24 mouse cellular contexts compared by ENCODE assay signal in the genomic region with DNA sequence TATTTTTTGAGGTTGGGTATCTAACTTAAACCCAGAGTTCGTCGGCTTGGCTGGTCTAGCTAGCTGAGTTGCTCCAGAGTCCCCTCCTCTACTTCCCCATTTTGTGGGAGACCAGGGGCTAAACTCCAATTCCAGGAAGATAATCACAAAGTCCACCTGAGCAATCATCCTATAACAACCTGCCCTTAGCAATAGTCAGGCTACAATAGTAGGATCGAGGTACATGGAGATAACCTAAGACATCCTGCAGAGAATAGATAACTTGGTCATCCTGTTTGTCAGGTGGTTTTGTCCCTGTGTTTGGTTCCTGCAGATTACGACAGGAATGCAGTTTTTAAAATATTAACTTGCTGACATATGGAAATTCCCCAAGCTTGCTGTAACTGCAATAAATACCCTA. TPM values are rescaled to one million over a fixed set of nuclear protein-coding genes. Genes with fewer than 3 reads are reported as not detected.
DNase-seq lines count a peak whose midpoint lies in the region; ATAC-seq and TF ChIP-seq lines count a peak whose summit lies in the region.
"Had no signal": no experiment of that assay in that cellular context is flagged by ENCODE, and none has a peak within 500 bp of the region (broad histone marks: within the 10 kb centered on the region; RNA-seq: fewer than 3 reads in every experiment).

No protein-coding gene starts in this region.

- peaks cover 0 to 10% of the 10 kb centered on the region in 2 experiments; a peak in 2 of 4 replicates for H3K4me1 ChIP-seq in MEL (ENCODE audit: control insufficient read depth in 1 of 2, insufficient read depth in 2 of 2, low read length in 2 of 2)
- peaks cover 27% of the 10 kb centered on the region for H3K4me1 ChIP-seq in liver, embryonic 12.5 days
- H3K4me1 ChIP-seq in liver, postnatal 0 days (ENCODE audit: insufficient read depth): no peaks in the 10 kb centered on the region
- no peaks in the 10 kb centered on the region; the same call in 1 of the 2 replicates for H3K4me1 ChIP-seq in forebrain, embryonic 16.5 days (replicated peaks; ENCODE audit: control insufficient read depth, insufficient read depth, low read length)
- H3K4me1 ChIP-seq: embryonic facial prominence, embryonic 13.5 days; forebrain, embryonic 15.5 days had no signal

- ATAC-seq in liver, embryonic 12.5 days: peak; percentile 62; the same call in 1 of the 2 replicates
- ATAC-seq in liver, postnatal 0 days: no peak
- ATAC-seq in forebrain, embryonic 16.5 days: no peak
- ATAC-seq: CD4-positive, CD25-positive, alpha-beta regulatory T cell, adult 4 months; forebrain, embryonic 15.5 days; hindbrain, embryonic 16.5 days had no signal

- no peak overlapping the region for H3K4me2 ChIP-seq in liver, embryonic 12.5 days
- H3K4me2 ChIP-seq in liver, postnatal 0 days (ENCODE audit: low read depth, low read length): no peak overlapping the region
- H3K4me2 ChIP-seq in forebrain, embryonic 16.5 days (ENCODE audit: low read length): no peak overlapping the region
- H3K4me2 ChIP-seq: embryonic facial prominence, embryonic 13.5 days; forebrain, embryonic 12.5 days; forebrain, embryonic 15.5 days; heart, embryonic 11.5 days; hindbrain, embryonic 12.5 days had no signal

- no peaks in the 10 kb centered on the region for H3K79me2 ChIP-seq in MEL (ENCODE audit: control insufficient read depth, insufficient read depth, low read length, poor library complexity)

- TF ChIP-seq EP300 in MEL (IDR thresholded peaks at IDR 0.05; ENCODE audit: low read depth in 1 of 2, low read length in 2 of 2): peak; percentile 79 to 88
- peak; percentile 66 for TF ChIP-seq EP300 in liver, postnatal 0 days (IDR thresholded peaks at IDR 0.05; ENCODE audit: low read depth)

- no peak overlapping the region for H3K4me3 ChIP-seq in MEL (ENCODE audit: control insufficient read depth in 1 of 2, insufficient read depth in 1 of 2, low read depth in 2 of 2, low read length in 2 of 2)
- H3K4me3 ChIP-seq in liver, embryonic 12.5 days: no peak overlapping the region
- no peak overlapping the region for H3K4me3 ChIP-seq in liver, postnatal 0 days (ENCODE audit: low read depth, low read length)
- H3K4me3 ChIP-seq in layer of hippocampus, adult 2 months: no peak overlapping the region
- no peak overlapping the region for H3K4me3 ChIP-seq in forebrain, embryonic 16.5 days (replicated peaks; ENCODE audit: low read length)
- H3K4me3 ChIP-seq: embryonic facial prominence, embryonic 10.5 days; embryonic facial prominence, embryonic 13.5 days; erythroblast, embryonic 14.5 days; forebrain, embryonic 12.5 days; forebrain, embryonic 15.5 days; hindbrain, embryonic 12.5 days had no signal

- peaks cover 0 to 5% of the 10 kb centered on the region in 2 experiments; a peak in 2 of 4 replicates for H3K36me3 ChIP-seq in MEL (ENCODE audit: control insufficient read depth in 1 of 2, insufficient read depth in 2 of 2, low read length in 2 of 2)
- no peaks in the 10 kb centered on the region for H3K36me3 ChIP-seq in liver, embryonic 12.5 days
- H3K36me3 ChIP-seq in liver, postnatal 0 days (replicated peaks; ENCODE audit: insufficient read depth, low read length): no peaks in the 10 kb centered on the region
- no peaks in the 10 kb centered on the region for H3K36me3 ChIP-seq in forebrain, embryonic 16.5 days (ENCODE audit: control insufficient read depth, insufficient read depth)
- H3K36me3 ChIP-seq: embryonic facial prominence, embryonic 10.5 days; embryonic facial prominence, embryonic 13.5 days; forebrain, embryonic 12.5 days; forebrain, embryonic 15.5 days; hindbrain, embryonic 12.5 days had no signal

- no peaks in the 10 kb centered on the region for H3K9me3 ChIP-seq in MEL (replicated peaks; ENCODE audit: insufficient read depth, low read length)
- no peaks in the 10 kb centered on the region for H3K9me3 ChIP-seq in liver, embryonic 12.5 days (replicated peaks)
- no peaks in the 10 kb centered on the region for H3K9me3 ChIP-seq in liver, postnatal 0 days (ENCODE audit: low read length)
- no peaks in the 10 kb centered on the region for H3K9me3 ChIP-seq in forebrain, embryonic 16.5 days (ENCODE audit: control insufficient read depth, low read length)
- H3K9me3 ChIP-seq: embryonic facial prominence, embryonic 10.5 days; embryonic facial prominence, embryonic 13.5 days; forebrain, embryonic 12.5 days; forebrain, embryonic 15.5 days; hindbrain, embryonic 12.5 days had no signal

- peak; percentile 69 for DNase-seq in MEL (ENCODE audit: low read depth, low spot score)
- DNase-seq in liver, postnatal 0 days: no peak
- DNase-seq in layer of hippocampus, adult 2 months (ENCODE audit: low spot score in 2 of 2): no peak
- no peak for DNase-seq in lung, postnatal 14 days
- DNase-seq: adrenal gland, adult 2 months; adrenal gland, postnatal 14 days; cerebellum, adult 11-12 months; cerebellum, adult 8-10 months; cerebellum, postnatal 10 days; cerebellum, postnatal 36 days; embryo, embryonic 11 days; gastrocnemius, postnatal 10 days; gastrocnemius, postnatal 36 days had no signal

- H3K9ac ChIP-seq in MEL (ENCODE audit: control insufficient read depth, low read depth, low read length, poor library complexity, severe bottlenecking): no peak overlapping the region
- H3K9ac ChIP-seq in liver, embryonic 12.5 days: no peak overlapping the region
- no peak overlapping the region for H3K9ac ChIP-seq in liver, postnatal 0 days (replicated peaks)
- no peak overlapping the region for H3K9ac ChIP-seq in forebrain, embryonic 16.5 days (replicated peaks; ENCODE audit: low read depth, low read length)
- H3K9ac ChIP-seq: embryonic facial prominence, embryonic 13.5 days; forebrain, embryonic 12.5 days; forebrain, embryonic 15.5 days; hindbrain, embryonic 12.5 days had no signal

- H3K27ac ChIP-seq in MEL (ENCODE audit: control insufficient read depth, low read depth, low read length): no peak overlapping the region
- no peak overlapping the region for H3K27ac ChIP-seq in liver, embryonic 12.5 days
- H3K27ac ChIP-seq in liver, postnatal 0 days (ENCODE audit: low read depth): no peak overlapping the region
- no peak overlapping the region for H3K27ac ChIP-seq in layer of hippocampus, adult 2 months
- no peak overlapping the region for H3K27ac ChIP-seq in forebrain, embryonic 16.5 days (ENCODE audit: low read length)
- H3K27ac ChIP-seq: embryonic facial prominence, embryonic 10.5 days; embryonic facial prominence, embryonic 13.5 days; forebrain, embryonic 12.5 days; forebrain, embryonic 15.5 days; hindbrain, embryonic 12.5 days had no signal

- 14% methylated on average over 4 of the region's 4 CpGs for WGBS in liver, embryonic 12.5 days (ENCODE audit: insufficient replicate concordance)
- 31% methylated on average over 4 of the region's 4 CpGs for whole genome bisulfite sequencing in liver, postnatal 0 days (ENCODE audit: insufficient replicate concordance)
- 88% methylated on average over 4 of the region's 4 CpGs for WGBS in forebrain, embryonic 16.5 days

- no peaks in the 10 kb centered on the region for H3K27me3 ChIP-seq in MEL (ENCODE audit: control insufficient read depth in 1 of 2, insufficient read depth in 2 of 2, low read length in 2 of 2)
- no peaks in the 10 kb centered on the region for H3K27me3 ChIP-seq in liver, embryonic 12.5 days (replicated peaks)
- no peaks in the 10 kb centered on the region for H3K27me3 ChIP-seq in liver, postnatal 0 days (ENCODE audit: insufficient read depth, low read length)
- H3K27me3 ChIP-seq in forebrain, embryonic 16.5 days (replicated peaks; ENCODE audit: control insufficient read depth, insufficient read depth, low read length): no peaks in the 10 kb centered on the region
- H3K27me3 ChIP-seq: embryonic facial prominence, embryonic 13.5 days; forebrain, embryonic 12.5 days; forebrain, embryonic 15.5 days; hindbrain, embryonic 12.5 days had no signal

- no peak for TF ChIP-seq POLR2A in MEL (IDR thresholded peaks at IDR 0.05; ENCODE audit: control insufficient read depth in 1 of 2, insufficient read depth in 1 of 2, low read depth in 1 of 2, low read length in 2 of 2, poor library complexity in 1 of 2)

- no peak for TF ChIP-seq RAD21 in MEL (IDR thresholded peaks at IDR 0.05; ENCODE audit: low read depth, low read length)

- TF ChIP-seq CTCF in MEL (IDR thresholded peaks at IDR 0.05 in 2 of 3, conservative IDR thresholded peaks at IDR 0.05 in 1 of 3; ENCODE audit: control insufficient read depth in 1 of 3, insufficient read depth in 1 of 3, low read depth in 2 of 3, low read length in 3 of 3, poor library complexity in 1 of 3, severe bottlenecking in 1 of 3): no peak
- TF ChIP-seq CTCF in liver, postnatal 0 days (IDR thresholded peaks at IDR 0.05; ENCODE audit: low read depth): no peak
- no peak for TF ChIP-seq CTCF in layer of hippocampus, adult 2 months (conservative IDR thresholded peaks at IDR 0.05)

TF ChIP-seq in MEL, 35 proteins besides CTCF, POLR2A, EP300 and RAD21 (continues in another document):
- 0 out of 2 replicates have a peak, but pooled peaks have one; percentile 30 for TF ChIP-seq MAFK (IDR thresholded peaks at IDR 0.05; ENCODE audit: borderline replicate concordance, low read depth, low read length)
- peak; percentile 67 for TF ChIP-seq GATA1 (IDR thresholded peaks at IDR 0.05; ENCODE audit: low read depth, low read length)
- peak; percentile 84 for TF ChIP-seq TCF12 (IDR thresholded peaks at IDR 0.05; ENCODE audit: low read depth, low read length)
- TF ChIP-seq TAL1 (IDR thresholded peaks at IDR 0.05; ENCODE audit: low read length): peak; percentile 83
- no peak for TF ChIP-seq MEF2A (IDR thresholded peaks at IDR 0.05; ENCODE audit: extremely low read depth, insufficient replicate concordance, low read depth, low read length, poor library complexity, severe bottlenecking)
- peak; percentile 59; the same call in 1 of the 2 replicates for TF ChIP-seq ETS1 (IDR thresholded peaks at IDR 0.05; ENCODE audit: low read depth, low read length)

RNA-seq across cellular contexts. Expression of a gene that starts 55.5 kb away (rescaled TPM):
- total RNA-seq in MEL (2012; rRNA removed): 11.4 and 13.1 TPM in 2 replicates
- polyA plus RNA-seq in MEL (2012; ENCODE audit: insufficient read depth in 1 of 2, insufficient read length in 2 of 2, low read depth in 1 of 2, low replicate concordance in 2 of 2, missing spikeins in 1 of 2): 10 to 100 TPM in 1 of 2 experiments, not detected in 1; 22.9 TPM
- polyA plus RNA-seq in liver, embryonic 12.5 days (2016; fragmentation: Nextera tagmentation; extraction: Ambion mirVana): 26.4 and 27.6 TPM in 2 replicates
- 29.1 and 29.2 TPM in 2 replicates for polyA plus RNA-seq in liver, postnatal 0 days (2015; fragmentation: Nextera tagmentation; extraction: Ambion mirVana)
- 10 to 100 TPM; 32.7 to 33.6 TPM for total RNA-seq in layer of hippocampus, adult 2 months (2021)
- polyA plus RNA-seq in forebrain, embryonic 16.5 days (2015; fragmentation: Nextera tagmentation; extraction: Ambion mirVana): 22.1 and 24.1 TPM in 2 replicates

RNA-seq across cellular contexts. Expression of a gene that starts 56.6 kb away (rescaled TPM):
- 37.7 and 47.1 TPM in 2 replicates for total RNA-seq in MEL (2012; rRNA removed)
- polyA plus RNA-seq in MEL (2012; ENCODE audit: insufficient read depth in 1 of 2, insufficient read length in 2 of 2, low read depth in 1 of 2, low replicate concordance in 2 of 2, missing spikeins in 1 of 2): 10 to 100 TPM in 1 of 2 experiments, not detected in 1; 48.1 TPM
- polyA plus RNA-seq in liver, embryonic 12.5 days (2016; fragmentation: Nextera tagmentation; extraction: Ambion mirVana): 64.2 and 67.4 TPM in 2 replicates
- polyA plus RNA-seq in liver, postnatal 0 days (2015; fragmentation: Nextera tagmentation; extraction: Ambion mirVana): 43.7 and 45.3 TPM in 2 replicates
- 10 to 100 TPM; 48.4 to 55.1 TPM for total RNA-seq in layer of hippocampus, adult 2 months (2021)
- 69.4 and 73.9 TPM in 2 replicates for polyA plus RNA-seq in forebrain, embryonic 16.5 days (2015; fragmentation: Nextera tagmentation; extraction: Ambion mirVana)
